Mouse (Mus musculus) E14TG2a.4 (cell line): ENCODE results near the gene Tmem178b.

ENCODE experiments used
- CTCF ChIP-seq: conservative IDR thresholded peaks from 2 replicates; pipeline ENCODE4 v1.5.1; 2014; ENCODE audit warnings: low read length
- NANOG ChIP-seq: IDR thresholded peaks from 2 replicates; pipeline ENCODE4 v1.6.1; 2014; ENCODE audit warnings: borderline replicate concordance, low read length, mixed read lengths
- POU5F1 ChIP-seq: IDR thresholded peaks from 2 replicates; pipeline ENCODE4 v1.6.1; 2014; ENCODE audit warnings: low read length, borderline replicate concordance

- TF ChIP-seq CTCF, result no peak
- TF ChIP-seq NANOG, result no peak
- no peak for TF ChIP-seq POU5F1
These were observed 300.5 kb downstream of the Tmem178b start for GRCm38 (mm10) chr6:40173559-40173958.
